Mouse (Mus musculus): ENCODE measurements at regions not wholly inside any gene's neighbourhood (a gene's known extent, or its start where the extent isn't known, plus 50 kb on each side); places are given as distances from the start of the nearest gene placed in this dataset.

DNA sequence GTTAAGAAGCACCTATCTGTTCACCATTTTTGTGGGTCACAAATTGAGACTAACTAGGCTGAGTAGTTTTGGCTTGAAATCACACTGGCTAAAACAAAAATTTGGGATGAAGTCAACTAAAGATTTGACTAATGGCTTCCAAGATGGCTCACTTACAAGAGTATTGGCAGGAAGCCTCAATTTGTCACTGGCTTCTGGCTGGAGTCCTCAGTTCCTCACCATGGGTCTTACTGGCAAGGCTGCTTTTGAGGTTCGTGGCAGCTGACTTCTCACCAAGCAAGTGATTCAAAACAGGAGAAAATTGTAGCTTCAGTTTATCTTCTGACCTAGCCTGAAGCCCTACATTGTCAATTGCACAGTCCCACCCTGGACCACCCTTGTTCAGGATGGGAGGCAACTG is 250.0 kb upstream of the Nbea start:
- in situ Hi-C loops (cut with MboI, MseI), result no loop called here

DNA sequence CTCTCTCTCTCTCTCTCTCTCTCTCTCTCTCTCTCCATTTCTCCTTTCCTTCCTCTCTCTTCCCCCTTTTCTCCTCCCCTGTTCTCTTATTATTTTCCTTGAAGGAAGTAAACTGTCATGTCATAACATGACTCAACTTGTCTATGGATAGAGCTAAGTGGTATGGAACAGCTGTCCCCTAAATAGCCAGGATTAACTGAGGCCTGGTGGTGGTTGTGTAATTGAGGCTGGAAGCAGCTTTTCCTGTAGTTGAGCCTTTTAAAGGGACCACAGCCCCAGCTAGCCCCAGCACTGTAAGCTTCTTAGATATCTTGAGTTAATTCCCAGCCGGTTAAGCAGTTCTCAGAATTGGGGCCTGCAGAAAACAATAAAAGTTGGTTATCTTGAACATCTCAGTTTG is 243.7 kb upstream of the Nbea start:
- in situ Hi-C loops (cut with MboI, MseI), result no loop called here

DNA sequence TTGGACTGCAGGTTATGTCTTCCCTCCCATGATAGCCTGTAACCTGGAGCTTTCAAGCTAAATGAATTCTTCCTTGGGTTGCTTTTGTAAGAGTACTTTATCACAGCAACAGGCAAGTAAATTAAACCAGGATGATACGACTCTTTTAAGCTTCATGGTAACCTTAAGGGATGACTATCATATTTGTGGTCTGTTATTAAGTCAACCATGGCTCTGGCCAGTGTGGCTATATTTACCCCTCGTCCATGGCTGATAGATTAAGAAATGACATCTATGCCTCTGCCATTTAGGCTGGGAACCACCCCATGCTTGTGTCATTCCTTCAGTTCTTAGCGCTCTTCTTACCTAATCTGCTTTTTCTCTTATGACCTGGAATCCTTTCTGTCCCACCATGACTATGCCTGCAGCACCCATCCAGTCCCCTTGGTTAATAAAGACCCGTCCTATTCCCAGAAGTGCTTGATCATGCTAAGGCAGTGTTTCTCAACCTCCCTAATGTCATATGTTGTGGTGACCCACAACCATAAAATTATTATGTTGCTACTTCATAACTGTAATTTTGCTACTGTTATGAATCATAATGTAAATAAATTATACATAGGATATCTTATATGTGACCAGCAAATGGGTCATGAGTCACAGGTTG is 214.5 kb upstream of the Nbea start:
- in situ Hi-C loops (cut with MboI, MseI), result no loop called here

DNA sequence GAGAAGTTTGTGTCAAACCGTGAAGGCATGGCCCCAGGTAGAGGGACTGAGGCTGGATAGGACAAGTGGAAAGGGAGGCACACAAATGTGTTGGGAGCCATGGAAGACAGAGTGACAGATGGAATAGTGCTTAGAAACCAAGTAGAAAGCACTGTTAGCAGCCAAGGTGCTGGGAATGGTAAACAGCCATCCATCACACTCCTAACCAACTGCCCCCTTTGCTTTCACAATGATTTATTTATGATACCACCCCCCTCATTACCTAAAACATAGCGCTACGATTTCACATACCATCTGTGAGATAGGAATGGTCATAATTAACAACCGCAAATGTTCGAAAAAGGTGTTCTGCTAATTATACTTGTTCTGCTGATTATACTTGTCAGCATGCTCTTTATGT is 209.6 kb upstream of the Nbea start:
- in situ Hi-C loops (cut with MboI, MseI), result no loop called here

DNA sequence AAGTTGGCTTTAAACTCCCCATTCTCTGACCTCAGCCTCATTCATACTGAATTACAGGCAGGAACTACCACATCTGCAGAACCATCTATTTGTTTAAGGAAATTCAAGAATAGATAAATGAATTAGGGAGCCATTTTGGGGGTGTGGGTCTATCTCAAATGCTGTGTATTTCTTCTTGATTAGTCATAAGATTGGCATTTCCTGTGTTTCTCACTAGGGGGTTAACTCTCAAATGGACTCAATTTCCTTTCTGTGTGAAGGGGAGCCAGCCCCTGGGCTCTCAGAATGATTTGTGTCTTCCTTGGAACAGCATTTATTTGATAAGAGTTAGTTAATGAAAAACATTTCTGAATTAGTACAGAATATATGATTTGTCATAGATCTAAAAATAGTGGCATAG is 196.8 kb upstream of the Nbea start:
- in situ Hi-C loops (cut with MboI, MseI), result no loop called here

DNA sequence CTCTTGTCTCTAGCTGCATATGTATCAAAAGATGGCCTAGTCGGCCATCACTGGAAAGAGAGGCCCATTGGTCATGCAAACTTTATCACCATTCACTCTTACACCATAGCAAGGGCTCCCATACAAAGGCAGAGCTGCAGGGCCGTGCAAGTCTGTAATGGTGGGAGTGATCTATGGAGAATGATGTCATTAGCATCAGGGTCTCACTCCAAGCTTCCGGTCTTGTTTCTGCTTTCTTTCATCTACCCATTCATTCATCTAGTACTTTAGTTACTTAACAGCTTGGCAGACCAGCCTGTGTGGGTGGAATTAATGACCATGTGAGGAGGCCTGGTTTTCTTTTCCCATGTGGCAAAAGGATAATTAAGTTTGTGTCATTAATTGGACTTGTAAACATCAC is 196.0 kb upstream of the Nbea start:
- in situ Hi-C loops (cut with MboI, MseI), result no loop called here

DNA sequence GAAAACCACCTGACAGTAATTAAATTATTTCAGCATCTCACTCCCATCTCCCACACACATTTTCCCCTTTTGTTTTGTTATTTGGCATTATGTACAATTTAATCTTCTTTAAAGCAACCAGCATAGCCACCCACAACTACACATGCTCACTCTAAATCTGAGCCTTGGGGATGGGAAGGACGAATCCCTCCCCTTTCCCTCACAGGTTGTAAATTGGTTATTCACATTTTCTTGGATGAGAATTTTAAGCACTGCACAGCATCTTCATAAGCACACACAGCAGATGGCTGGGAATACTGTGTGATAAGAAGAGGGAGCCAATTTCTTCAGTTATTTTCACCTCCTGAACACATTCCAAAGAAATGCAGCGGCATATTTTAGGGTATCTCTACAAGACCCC is 179.0 kb upstream of the Nbea start:
- in situ Hi-C loops (cut with MboI, MseI), result loop anchor here (25.0 kb wide), 1 partner anchor 350 kb away; no protein-coding TSS in a partner anchor

DNA sequence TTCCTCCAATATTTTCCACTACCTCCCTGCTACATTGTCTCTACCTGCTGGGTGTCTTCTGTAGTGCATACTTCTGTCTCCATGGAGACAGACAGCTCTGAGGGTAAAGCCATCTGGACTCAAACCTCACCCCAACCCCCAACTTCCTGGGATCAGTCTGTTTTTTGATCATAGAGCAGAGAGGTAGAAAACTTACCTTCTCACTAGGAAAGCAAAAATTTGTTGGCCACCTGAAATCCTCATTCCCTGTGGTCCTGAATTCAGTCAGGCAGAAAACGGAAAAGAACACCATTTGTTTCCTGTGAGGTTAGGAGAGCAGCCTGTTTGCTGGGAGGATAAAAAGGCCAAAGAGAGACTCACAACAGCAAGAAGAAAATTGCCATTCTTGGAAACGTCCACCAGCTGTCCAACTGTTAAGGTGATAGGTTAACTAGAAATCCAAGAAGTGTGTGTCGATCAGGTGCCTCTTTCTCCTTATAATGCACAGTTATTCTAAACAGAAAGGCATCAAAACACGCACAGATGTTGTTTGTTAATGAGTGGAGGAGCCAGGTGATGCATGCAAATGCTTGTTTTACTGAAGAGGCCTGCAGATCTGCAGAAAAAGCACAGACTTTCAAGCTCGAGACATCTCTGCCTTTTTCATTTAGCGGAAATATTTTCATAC is 173.7 kb upstream of the Nbea start:
- in situ Hi-C loops (cut with MboI, MseI), result loop anchor here (25.0 kb wide), 1 partner anchor 345 kb away; no protein-coding TSS in a partner anchor

DNA sequence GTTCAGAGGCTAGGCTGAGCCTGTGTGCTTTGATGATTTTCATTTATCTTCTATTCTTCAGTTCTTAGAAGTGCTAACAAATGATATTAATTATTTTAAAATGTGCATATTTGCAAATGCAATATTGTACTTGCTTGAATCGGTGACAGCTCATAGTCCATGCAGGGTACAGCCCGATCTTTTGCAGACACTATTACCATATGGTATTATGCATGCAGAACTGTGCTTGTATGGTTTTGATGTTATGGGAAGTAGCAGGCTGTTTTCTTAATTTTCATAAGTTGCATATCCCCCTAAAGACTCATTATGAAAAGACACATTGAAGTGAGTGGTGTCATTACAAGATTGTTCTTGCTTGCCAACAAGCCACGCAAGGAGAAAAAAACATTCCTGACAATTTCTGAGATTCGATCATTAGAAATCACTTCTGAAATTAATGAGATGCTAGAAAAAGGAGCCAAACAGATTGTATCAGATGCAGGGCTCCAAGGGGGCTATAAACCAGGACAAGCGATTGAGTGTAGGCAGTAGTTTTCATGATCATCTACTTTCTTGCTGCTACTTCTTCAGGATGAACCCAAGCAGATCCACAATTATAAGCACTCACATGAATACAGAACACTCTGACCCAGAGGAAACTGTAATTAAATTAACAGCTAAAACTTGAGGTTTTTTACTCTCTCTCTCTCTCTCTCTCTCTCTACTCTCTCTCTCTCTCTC is 172.8 kb upstream of the Nbea start:
- in situ Hi-C loops (cut with MboI, MseI), result loop anchor here (25.0 kb wide), 1 partner anchor 344 kb away; no protein-coding TSS in a partner anchor

Measured in regulatory T cell (primary cell).